Comparison of ENCODE assay signal across 8 mouse cellular contexts in genomic region chr4:10859911-10860581, GRCm38 (mm10). TPM values are rescaled to one million over a fixed set of nuclear protein-coding genes. Genes with fewer than 3 reads are reported as not detected.
DNase-seq lines count a peak whose midpoint lies in the region; ATAC-seq lines count a peak whose summit lies in the region.

No protein-coding gene starts in this region.

- H3K9ac ChIP-seq in hindbrain, embryonic 11.5 days (ENCODE audit: low read depth, low read length) = no peak overlapping the region
- H3K9ac ChIP-seq in limb, embryonic 13.5 days = no peak overlapping the region

- H3K4me1 ChIP-seq in megakaryocyte, embryonic 14.5 days = peaks cover 20% of the 10 kb centered on the region
- no peaks in the 10 kb centered on the region for H3K4me1 ChIP-seq in hindbrain, embryonic 11.5 days (replicated peaks; ENCODE audit: control insufficient read depth, insufficient read depth, low read length)
- H3K4me1 ChIP-seq in limb, embryonic 13.5 days = peaks cover 11% of the 10 kb centered on the region; the same call in 1 of the 2 replicates

- 57% methylated on average over 10 of the region's 12 CpGs for WGBS in hindbrain, embryonic 11.5 days
- WGBS in limb, embryonic 13.5 days = 55% methylated on average over 9 of the region's 12 CpGs

- H3K36me3 ChIP-seq in megakaryocyte, embryonic 14.5 days (replicated peaks; ENCODE audit: low read length) = no peaks in the 10 kb centered on the region
- no peaks in the 10 kb centered on the region for H3K36me3 ChIP-seq in hindbrain, embryonic 11.5 days (ENCODE audit: control insufficient read depth, insufficient read depth, low read length)
- no peaks in the 10 kb centered on the region for H3K36me3 ChIP-seq in limb, embryonic 13.5 days

- H3K4me2 ChIP-seq in hindbrain, embryonic 11.5 days (replicated peaks; ENCODE audit: low read depth, low read length) = no peak overlapping the region
- peak overlapping the region; percentile 27; the same call in 1 of the 2 replicates for H3K4me2 ChIP-seq in limb, embryonic 13.5 days (replicated peaks)

- peak; percentile 31; the same call in 1 of the 2 replicates for ATAC-seq in cerebellum, adult (ENCODE audit: insufficient number of reproducible peaks, low FRiP score, low TSS enrichment)
- ATAC-seq in megakaryocyte, adult 5-6 weeks (ENCODE audit: poor library complexity, severe bottlenecking) = no peak
- ATAC-seq in hindbrain, embryonic 11.5 days (ENCODE audit: low FRiP score) = peak; percentile 71
- ATAC-seq in limb, embryonic 13.5 days (ENCODE audit: low FRiP score, low read depth) = no peak; the same call in 1 of the 2 replicates

- peak overlapping the region; percentile 0 for H3K4me3 ChIP-seq in megakaryocyte, embryonic 14.5 days (replicated peaks)
- H3K4me3 ChIP-seq in hindbrain, embryonic 11.5 days (ENCODE audit: low read depth, low read length) = no peak overlapping the region
- H3K4me3 ChIP-seq in limb, embryonic 13.5 days = no peak overlapping the region

- peaks cover 5% of the 10 kb centered on the region for H3K27me3 ChIP-seq in megakaryocyte, embryonic 14.5 days (replicated peaks)
- H3K27me3 ChIP-seq in hindbrain, embryonic 11.5 days (ENCODE audit: control insufficient read depth, insufficient read depth, low read length) = no peaks in the 10 kb centered on the region
- H3K27me3 ChIP-seq in limb, embryonic 13.5 days = no peaks in the 10 kb centered on the region

- H3K27ac ChIP-seq in hindbrain, embryonic 11.5 days (ENCODE audit: low read depth, low read length) = no peak overlapping the region
- no peak overlapping the region for H3K27ac ChIP-seq in limb, embryonic 13.5 days

- H3K9me3 ChIP-seq in megakaryocyte, embryonic 14.5 days = 0 out of 2 replicates have a peak, but pooled peaks cover 10% of the 10 kb centered on the region
- H3K9me3 ChIP-seq in hindbrain, embryonic 11.5 days (ENCODE audit: control insufficient read depth, low read length) = no peaks in the 10 kb centered on the region
- H3K9me3 ChIP-seq in limb, embryonic 13.5 days = no peaks in the 10 kb centered on the region

- no peak for DNase-seq in cerebellum, adult 18-20 months
- peak; percentile 32 for DNase-seq in hindbrain, embryonic 11.5 days (ENCODE audit: low spot score)
- no peak for DNase-seq in urinary bladder, adult 2 months (ENCODE audit: low spot score)
- DNase-seq in gastrocnemius, postnatal 10 days = no peak

RNA-seq across cellular contexts. Expression of gene 2610301B20Rik, which starts 14.3 kb away (rescaled TPM):
- 7.3 and 13.1 TPM in 2 replicates for polyA plus RNA-seq in megakaryocyte, embryonic 14.5 days (2012; ENCODE audit: insufficient read depth, low replicate concordance)
- 8.6 and 10.8 TPM in 2 replicates for total RNA-seq in megakaryocyte, adult 5-6 weeks (2015)
- total RNA-seq in megakaryocyte, adult 5-6 weeks (2017) = 1.8 and 3.0 TPM in 2 replicates
- 55.1 and 56.2 TPM in 2 replicates for polyA plus RNA-seq in hindbrain, embryonic 11.5 days (2014; fragmentation: Nextera tagmentation; extraction: Ambion mirVana)
- 34.0 and 35.5 TPM in 2 replicates for polyA plus RNA-seq in limb, embryonic 13.5 days (2015; fragmentation: Nextera tagmentation; extraction: Ambion mirVana)
- 20.0 and 20.9 TPM in 2 replicates for polyA plus RNA-seq in urinary bladder, adult 2 months (2012; rRNA removed)
- total RNA-seq in gastrocnemius, postnatal 10 days (2021) = 1 to 10 TPM; 4.9 to 5.6 TPM

Comparison
In these comparisons a context has a peak if more than half of its experiments do, and no peak if none do; other contexts are left out.
1. ATAC-seq: peak in cerebellum, adult (single experiment) and hindbrain, embryonic 11.5 days (single experiment); none in megakaryocyte, adult 5-6 weeks (single experiment) and limb, embryonic 13.5 days (single experiment).